In the genomic region with DNA sequence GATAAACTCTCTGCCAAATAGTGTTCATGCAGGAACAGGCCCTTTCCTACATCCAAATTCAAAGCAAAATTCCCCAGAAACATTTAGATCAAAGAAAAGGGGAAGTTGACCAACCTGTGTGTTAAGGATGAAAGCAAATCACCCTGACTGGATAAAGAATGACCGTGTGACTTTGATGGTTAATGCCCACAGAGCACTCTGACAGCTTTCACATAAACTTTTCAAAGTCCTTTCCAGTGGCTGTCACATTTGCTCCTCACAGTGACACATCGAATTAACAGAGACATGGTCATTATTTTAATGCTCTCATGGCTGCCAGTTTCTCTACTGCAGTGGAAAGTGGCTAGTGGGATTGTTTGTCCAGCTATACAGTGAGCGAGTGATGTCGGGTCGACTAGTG, we compare ENCODE assay signal across 24 mouse cellular contexts.
"Had no signal": no experiment of that assay in that cellular context is flagged by ENCODE, and none has a peak within 500 bp of the region (broad histone marks: within the 10 kb centered on the region; RNA-seq: fewer than 3 reads in every experiment).

No protein-coding gene starts in this region.

- H3K9me3 ChIP-seq: heart, embryonic 13.5 days; heart, embryonic 15.5 days; hindbrain, embryonic 13.5 days; hindbrain, embryonic 15.5 days; limb, embryonic 10.5 days; limb, embryonic 12.5 days had no signal

- H3K27ac ChIP-seq: heart, adult 2 months; heart, embryonic 13.5 days; heart, embryonic 15.5 days; hindbrain, embryonic 13.5 days; hindbrain, embryonic 15.5 days; hindbrain, postnatal 0 days; layer of hippocampus, adult 2 months; left cerebral cortex, adult 2 months; limb, embryonic 10.5 days; limb, embryonic 12.5 days had no signal

- H3K4me2 ChIP-seq: heart, embryonic 11.5 days; heart, embryonic 13.5 days; heart, embryonic 15.5 days; hindbrain, embryonic 13.5 days; hindbrain, embryonic 15.5 days; limb, embryonic 12.5 days; liver, embryonic 11.5 days had no signal

- H3K4me3 ChIP-seq: heart, adult 2 months; heart, embryonic 13.5 days; heart, embryonic 15.5 days; hindbrain, embryonic 13.5 days; hindbrain, embryonic 15.5 days; layer of hippocampus, adult 2 months; left cerebral cortex, adult 2 months; limb, embryonic 10.5 days; limb, embryonic 12.5 days had no signal

- H3K9ac ChIP-seq: heart, embryonic 13.5 days; heart, embryonic 15.5 days; hindbrain, embryonic 13.5 days; hindbrain, embryonic 15.5 days; limb, embryonic 12.5 days had no signal

- DNase-seq: gastrocnemius, postnatal 14 days; gastrocnemius, postnatal 36 days; heart, adult 11 months; heart, adult 2 months; heart, postnatal 14 days; heart, postnatal 36 days; kidney, adult 11 months; kidney, adult 8-10 months; kidney, postnatal 10 days; kidney, postnatal 25 days; kidney, postnatal 4 days; liver had no signal

- H3K36me3 ChIP-seq: heart, embryonic 13.5 days; heart, embryonic 15.5 days; hindbrain, embryonic 13.5 days; hindbrain, embryonic 15.5 days; limb, embryonic 10.5 days; limb, embryonic 12.5 days had no signal

- ATAC-seq: hindbrain, postnatal 0 days; intestine, embryonic 16.5 days had no signal

- H3K4me1 ChIP-seq: heart, embryonic 15.5 days; hindbrain, embryonic 13.5 days; hindbrain, embryonic 15.5 days; limb, embryonic 10.5 days; limb, embryonic 12.5 days had no signal

- H3K27me3 ChIP-seq: heart, embryonic 13.5 days; heart, embryonic 15.5 days; hindbrain, embryonic 13.5 days; hindbrain, embryonic 15.5 days had no signal
